Mouse (Mus musculus) myocyte (in vitro differentiated cells): ENCODE data around the gene Rtn4r. TPM values are rescaled to one million over a fixed set of nuclear protein-coding genes. Genes with fewer than 3 reads are reported as not detected.

ENCODE experiments used
- H3K27me3 ChIP-seq: one replicate; pipeline ENCODE4 v1.6.1; 2011; ENCODE audit not compliant: control insufficient read depth, insufficient read depth, insufficient read length
- H3K36me3 ChIP-seq: one replicate; pipeline ENCODE4 v1.6.1; 2011; ENCODE audit not compliant: control insufficient read depth, insufficient read depth
- H3K4me2 ChIP-seq: one replicate; pipeline ENCODE4 v1.6.1; 2011; ENCODE audit warnings: low read depth, control low read depth
- H3K4me3 ChIP-seq: one replicate; pipeline ENCODE4 v1.5.1; 2011; ENCODE audit warnings: mild to moderate bottlenecking, control low read depth, moderate library complexity
- H3K79me2 ChIP-seq: one replicate; pipeline ENCODE4 v1.6.1; 2011; ENCODE audit not compliant: control insufficient read depth, insufficient read depth
- H3ac ChIP-seq: one replicate; pipeline ENCODE4 v1.6.1; 2011; ENCODE audit not compliant: control insufficient read depth, insufficient read length
- CEBPB ChIP-seq: IDR thresholded peaks from 2 replicates; pipeline ENCODE4 v1.6.1; 2011; ENCODE audit warnings: mild to moderate bottlenecking, moderate library complexity; ENCODE audit not compliant: poor library complexity, insufficient read depth, severe bottlenecking
- E2F4 ChIP-seq: IDR thresholded peaks from one replicate; pipeline ENCODE4 v1.6.1; 2011; ENCODE audit warnings: mild to moderate bottlenecking, control low read depth, moderate library complexity; ENCODE audit not compliant: insufficient read depth
- MAX ChIP-seq: IDR thresholded peaks from one replicate; pipeline ENCODE4 v1.6.1; 2011; ENCODE audit warnings: low read depth, mild to moderate bottlenecking, control low read depth
- MYOD1 ChIP-seq, 3 experiments: IDR thresholded peaks; one replicate each; pipeline ENCODE4 v1.6.1; 2011; ENCODE audit warnings: control low read depth in 2 of 3, low read depth in 2 of 3, mild to moderate bottlenecking in 2 of 3, moderate library complexity in 1 of 3; ENCODE audit not compliant: insufficient read length in 2 of 3, control insufficient read depth in 1 of 3
- MYOG ChIP-seq, 3 experiments: IDR thresholded peaks; one replicate each; pipeline ENCODE4 v1.6.1; 2011; ENCODE audit warnings: control low read depth in 2 of 3, low read depth in 2 of 3, mild to moderate bottlenecking in 2 of 3; ENCODE audit not compliant: insufficient read length in 2 of 3, control insufficient read depth in 1 of 3, insufficient read depth in 1 of 3
- POLR2A ChIP-seq: IDR thresholded peaks from one replicate; pipeline ENCODE4 v1.6.1; 2011; ENCODE audit warnings: low read depth, mild to moderate bottlenecking, control low read depth, moderate library complexity; ENCODE audit not compliant: insufficient read length
- POLR2AphosphoS2 ChIP-seq: IDR thresholded peaks from one replicate; pipeline ENCODE4 v1.6.1; 2011; ENCODE audit warnings: low read depth, control low read depth; ENCODE audit not compliant: insufficient read length
- REST ChIP-seq: IDR thresholded peaks from one replicate; pipeline ENCODE4 v1.6.1; 2011; ENCODE audit warnings: mild to moderate bottlenecking, control low read depth, moderate library complexity; ENCODE audit not compliant: insufficient read depth, insufficient read length
- SRF ChIP-seq: IDR thresholded peaks from one replicate; pipeline ENCODE4 v1.6.1; 2011; ENCODE audit warnings: low read depth; ENCODE audit not compliant: control insufficient read depth, insufficient read length
- TCF12 ChIP-seq: IDR thresholded peaks from one replicate; pipeline ENCODE4 v1.6.1; 2011; ENCODE audit warnings: mild to moderate bottlenecking, control low read depth; ENCODE audit not compliant: poor library complexity, insufficient read depth, severe bottlenecking
- TCF3 ChIP-seq: IDR thresholded peaks from one replicate; pipeline ENCODE4 v1.6.1; 2011; ENCODE audit warnings: low read depth, control low read depth; ENCODE audit not compliant: insufficient read length
- USF1 ChIP-seq: IDR thresholded peaks from one replicate; pipeline ENCODE4 v1.6.1; 2011; ENCODE audit warnings: low read depth, mild to moderate bottlenecking, control low read depth, moderate library complexity
- polyA plus RNA-seq: library from polyadenylated mRNA; unstranded; fragments of >200 nt; fragmentation: generic; extraction: Trizol; gene quantifications from one replicate; pipeline ENCODE4 v1.2.1, GENCODE M21; 2012; ENCODE audit warnings: missing spikeins

Rtn4r gene
- polyA plus RNA-seq, 1 experiment: 0.26 TPM

DNA sequence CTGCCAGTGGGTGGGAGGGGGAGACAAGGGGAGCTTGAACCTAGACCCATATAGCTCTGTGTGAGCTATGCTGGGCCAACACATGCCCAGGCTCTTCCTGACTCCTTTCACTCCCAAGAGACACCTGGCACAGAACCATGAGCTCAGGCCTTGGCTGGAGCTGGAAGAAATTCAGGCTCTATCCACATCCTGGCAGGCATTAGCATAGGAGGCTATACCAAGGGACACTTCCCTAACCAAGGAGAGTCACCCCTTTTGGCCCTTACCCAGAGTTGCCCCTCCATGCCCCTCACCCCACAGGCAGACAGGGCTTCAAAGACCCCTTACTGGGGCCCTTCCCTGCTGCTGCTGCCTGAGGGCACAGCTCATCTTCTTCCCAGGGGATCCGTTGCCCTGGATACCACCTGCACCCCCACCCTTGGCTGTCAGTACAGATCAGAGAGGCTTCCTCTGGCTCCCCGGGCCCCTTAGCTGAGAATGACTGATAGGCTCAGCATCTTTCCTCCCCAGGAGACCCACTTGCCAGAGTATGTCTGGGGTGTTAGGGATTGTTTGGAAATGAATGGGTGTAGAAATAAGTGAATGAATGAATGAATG lies 37.3 kb downstream of the Rtn4r start:
- H3ac ChIP-seq: no peak overlapping the region
- H3K27me3 ChIP-seq: peaks cover 10% of the 10 kb centered on the region
- no peak for TF ChIP-seq SRF
- TF ChIP-seq POLR2AphosphoS2: no peak
- TF ChIP-seq MYOG (IDR thresholded peaks at IDR 0.05; ENCODE audit: control insufficient read depth in 1 of 3, insufficient read depth in 1 of 3, insufficient read length in 2 of 3, low read depth in 2 of 3): no peak
- no peak for TF ChIP-seq REST
- TF ChIP-seq MYOD1 (IDR thresholded peaks at IDR 0.05; ENCODE audit: control insufficient read depth in 1 of 3, insufficient read length in 2 of 3, low read depth in 2 of 3): no peak
- TF ChIP-seq TCF12: no peak
- TF ChIP-seq CEBPB: no peak
- no peak for TF ChIP-seq TCF3
- TF ChIP-seq POLR2A: no peak
- TF ChIP-seq USF1: no peak
- no peak for TF ChIP-seq E2F4
- TF ChIP-seq MAX: no peak
- no peak overlapping the region for H3K4me3 ChIP-seq
- no peak overlapping the region for H3K4me2 ChIP-seq
- H3K79me2 ChIP-seq: no peaks in the 10 kb centered on the region
- H3K36me3 ChIP-seq: no peaks in the 10 kb centered on the region

DNA sequence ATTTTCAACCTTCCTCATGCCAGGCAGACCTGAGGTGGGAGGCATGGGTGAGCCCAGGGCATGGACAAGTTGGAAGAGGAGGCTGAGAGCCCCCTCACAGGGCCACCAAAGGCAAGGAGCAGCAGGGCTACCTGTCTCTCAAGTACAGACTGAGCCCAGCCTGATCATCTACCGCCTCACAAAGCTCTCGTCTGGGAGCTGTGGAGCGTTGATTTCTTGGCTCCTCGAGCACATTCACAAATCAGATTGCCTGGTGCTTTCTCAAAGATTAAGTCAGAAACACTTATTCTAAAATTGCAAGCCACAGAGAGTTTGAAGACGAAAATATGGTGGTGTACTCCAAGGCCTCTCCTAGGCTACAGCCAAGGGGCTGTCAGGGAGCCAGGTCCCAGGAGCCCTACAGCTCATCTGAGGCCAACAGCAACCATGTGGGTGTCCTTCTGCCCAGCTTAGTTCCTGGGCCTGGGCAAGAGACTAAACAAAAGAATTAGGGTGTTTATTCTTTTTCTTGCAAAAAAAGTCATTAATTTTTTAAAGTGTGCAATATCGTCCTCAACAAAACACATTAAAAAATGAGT lies 39.3 kb downstream of the Rtn4r start:
- TF ChIP-seq CEBPB (no peak), POLR2A (no peak), E2F4 (no peak), MYOD1 (IDR thresholded peaks at IDR 0.05; ENCODE audit: control insufficient read depth in 1 of 3, insufficient read length in 2 of 3, low read depth in 2 of 3) (no peak), POLR2AphosphoS2 (no peak), TCF3 (no peak), TCF12 (no peak), REST (no peak), SRF (no peak), USF1 (no peak)
- Histone ChIP-seq H3K4me2 (no peak overlapping the region), H3K36me3 (no peaks in the 10 kb centered on the region), H3K79me2 (no peaks in the 10 kb centered on the region), H3K4me3 (no peak overlapping the region), H3ac (no peak overlapping the region), H3K27me3 (peaks cover 10% of the 10 kb centered on the region)

DNA sequence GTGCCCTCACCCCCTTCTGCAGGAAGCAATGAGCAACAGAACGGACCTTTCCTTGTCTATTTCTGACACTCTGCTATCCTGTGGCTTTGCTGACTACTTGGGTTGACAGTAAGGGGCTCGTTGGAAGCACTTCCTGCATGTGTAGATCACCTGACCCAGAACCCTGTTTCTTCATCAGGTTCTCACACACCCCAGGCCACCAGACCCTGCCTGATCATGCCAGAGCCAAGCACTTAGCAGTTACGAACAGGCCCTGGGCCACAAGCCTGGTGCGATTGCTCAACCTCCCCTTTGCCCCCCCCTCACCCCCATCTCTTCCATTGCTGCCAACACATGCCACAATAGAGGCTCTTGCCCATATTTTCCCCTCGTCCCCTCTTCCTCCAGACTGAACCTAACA lies 41.7 kb downstream of the Rtn4r start:
- Histone ChIP-seq H3K27me3 (peaks cover 10% of the 10 kb centered on the region), H3K36me3 (no peaks in the 10 kb centered on the region), H3K79me2 (no peaks in the 10 kb centered on the region), H3K4me3 (no peak overlapping the region), H3ac (no peak overlapping the region), H3K4me2 (no peak overlapping the region)
- TF ChIP-seq MYOD1 (IDR thresholded peaks at IDR 0.05; ENCODE audit: control insufficient read depth in 1 of 3, insufficient read length in 2 of 3, low read depth in 2 of 3) (no peak), TCF3 (no peak), CEBPB (0 out of 2 replicates have a peak, but pooled peaks have one; percentile 5)

DNA sequence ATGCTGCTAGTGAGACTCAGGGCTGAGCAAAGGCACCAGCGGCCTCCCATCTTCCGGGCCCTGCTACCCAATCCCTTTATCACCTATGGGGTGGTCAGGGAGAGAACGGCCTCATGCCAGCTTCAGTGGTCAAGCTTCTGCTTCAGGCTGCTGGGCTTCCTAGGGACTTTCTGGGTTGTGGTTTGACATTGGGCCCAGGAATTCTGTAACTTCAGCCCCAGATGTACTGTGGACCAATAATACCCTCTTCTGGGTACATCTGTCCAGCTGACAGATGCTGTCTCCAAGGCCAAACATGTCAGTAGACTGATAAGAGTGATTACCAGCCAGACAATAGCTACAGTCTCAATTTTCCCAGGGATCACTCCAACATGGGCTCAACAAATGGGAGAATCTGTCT lies 42.3 kb downstream of the Rtn4r start:
- H3K4me2 ChIP-seq: no peak overlapping the region
- TF ChIP-seq CEBPB: no peak
- TF ChIP-seq MYOD1 (IDR thresholded peaks at IDR 0.05; ENCODE audit: control insufficient read depth in 1 of 3, insufficient read length in 2 of 3, low read depth in 2 of 3): no peak
- TF ChIP-seq TCF12: no peak
- TF ChIP-seq SRF: no peak
- no peak for TF ChIP-seq USF1
- no peak for TF ChIP-seq REST
- no peak for TF ChIP-seq POLR2AphosphoS2
- no peak for TF ChIP-seq MAX
- no peaks in the 10 kb centered on the region for H3K79me2 ChIP-seq
- H3K36me3 ChIP-seq: no peaks in the 10 kb centered on the region
- H3K27me3 ChIP-seq: peaks cover 13% of the 10 kb centered on the region
- no peak overlapping the region for H3K4me3 ChIP-seq
- no peak overlapping the region for H3ac ChIP-seq

DNA sequence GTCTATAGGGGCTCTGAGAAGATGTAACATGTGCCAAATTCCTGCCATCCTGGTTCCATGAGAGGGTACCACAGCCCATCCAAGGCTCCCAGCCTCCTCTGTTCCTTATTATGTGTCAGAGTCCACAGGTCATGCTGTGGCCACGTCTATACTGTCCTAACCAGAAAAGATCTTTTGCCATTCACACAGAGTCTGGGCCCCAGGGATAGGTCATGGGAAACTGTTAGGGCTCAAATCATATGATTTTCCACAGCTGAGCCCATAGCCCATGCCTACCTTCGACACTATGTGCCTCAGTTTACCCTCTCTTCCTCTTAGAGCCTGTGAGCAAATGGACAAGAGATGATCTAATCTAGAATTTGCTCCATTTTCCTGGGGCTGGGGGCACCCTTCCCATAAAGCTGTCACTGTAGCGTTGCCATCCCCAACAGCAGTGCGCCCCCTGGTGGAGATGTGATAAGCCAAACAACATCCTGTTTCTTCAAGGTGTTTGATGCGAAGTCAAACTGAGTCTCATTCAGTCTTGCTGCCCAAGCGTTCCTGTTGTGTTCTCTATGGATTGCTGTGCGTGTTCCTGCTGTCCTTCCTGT lies 44.9 kb downstream of the Rtn4r start:
- TF ChIP-seq USF1: no peak
- TF ChIP-seq CEBPB: no peak
- no peak for TF ChIP-seq SRF
- H3K4me2 ChIP-seq: no peak overlapping the region
- H3K27me3 ChIP-seq: peaks cover 20% of the 10 kb centered on the region
- no peak overlapping the region for H3K4me3 ChIP-seq
- H3K79me2 ChIP-seq: no peaks in the 10 kb centered on the region
- no peaks in the 10 kb centered on the region for H3K36me3 ChIP-seq
- H3ac ChIP-seq: no peak overlapping the region
